Mouse (Mus musculus): Measurements from ENCODE around the gene Pgrmc2. TPM values are rescaled to one million over a fixed set of nuclear protein-coding genes. Genes with fewer than 3 reads are reported as not detected.

Gene Pgrmc2
- 10 to 100 TPM; 18.1 to 20.4 TPM for total RNA-seq (2021)
- long read RNA-seq, experiment 1, transcript Pgrmc2-201 (3 exons, 3,007 nt), result major isoform, 29 of 33 reads
- long read RNA-seq, experiment 1, partial matches to known transcripts, result 4 of 33 reads
- long read RNA-seq, experiment 1, other reads (novel, unspliced or antisense), result 0 of 33 reads
- long read RNA-seq, experiment 2, transcript Pgrmc2-201 (3 exons, 3,007 nt), result major isoform, 37 of 41 reads
- long read RNA-seq, experiment 2, partial matches to known transcripts, result 0 of 41 reads
- long read RNA-seq, experiment 2, other reads (novel, unspliced or antisense), result 4 of 41 reads

GRCm38 (mm10) chr3:41082885-41083789 lies at the start of gene Pgrmc2:
Gene Pgrmc2, minus strand, starts transcription at chr3:41083046.
- TF ChIP-seq CTCF (IDR thresholded peaks at IDR 0.05), result peak; percentile 50
- intact Hi-C loops (cut with DNase I), result loop anchor here (1.0 to 5.0 kb wide), 2 partner anchors 481 to 509 kb away; no protein-coding TSS in a partner anchor
- Histone ChIP-seq H3K4me3 (peak within 1 kb of the TSS; percentile 80), H3K27ac (peak within 1 kb of the TSS; percentile 91)
- DNase-seq, result peak; percentile 99

- Histone ChIP-seq H3K27ac (no peak overlapping the region), H3K4me3 (no peak overlapping the region)
- DNase-seq, result no peak
- intact Hi-C loops (cut with DNase I), result no loop called here
- TF ChIP-seq CTCF (IDR thresholded peaks at IDR 0.05), result no peak
These were observed 41.1 kb upstream of the Pgrmc2 start for GRCm38 (mm10) chr3:41124000-41124294.

GRCm38 (mm10) chr3:41123190-41123999 lies 40.5 kb upstream of the Pgrmc2 start:
- DNase-seq, result no peak
- no peak for TF ChIP-seq CTCF (IDR thresholded peaks at IDR 0.05)
- intact Hi-C loops (cut with DNase I), result no loop called here
- Histone ChIP-seq H3K27ac (no peak overlapping the region), H3K4me3 (no peak overlapping the region)

- no peak for DNase-seq
- intact Hi-C loops (cut with DNase I), result no loop called here
- H3K27ac ChIP-seq, result no peak overlapping the region
- TF ChIP-seq CTCF (IDR thresholded peaks at IDR 0.05), result no peak
- H3K4me3 ChIP-seq, result no peak overlapping the region
These were observed 35.3 kb upstream of the Pgrmc2 start for GRCm38 (mm10) chr3:41118173-41118572.

- Histone ChIP-seq H3K4me3 (no peak overlapping the region), H3K27ac (no peak overlapping the region)
- no peak for DNase-seq
- no peak for TF ChIP-seq CTCF (IDR thresholded peaks at IDR 0.05)
- intact Hi-C loops (cut with DNase I), result no loop called here
These were observed 34.6 kb upstream of the Pgrmc2 start for GRCm38 (mm10) chr3:41117447-41117846.

GRCm38 (mm10) chr3:41113186-41113585 lies 30.3 kb upstream of the Pgrmc2 start:
- TF ChIP-seq CTCF (IDR thresholded peaks at IDR 0.05), result no peak
- Histone ChIP-seq H3K27ac (no peak overlapping the region), H3K4me3 (no peak overlapping the region)
- intact Hi-C loops (cut with DNase I), result no loop called here
- DNase-seq, result no peak

GRCm38 (mm10) chr3:41108306-41108785 lies 25.5 kb upstream of the Pgrmc2 start:
- Histone ChIP-seq H3K4me3 (no peak overlapping the region), H3K27ac (no peak overlapping the region)
- intact Hi-C loops (cut with DNase I), result no loop called here
- no peak for TF ChIP-seq CTCF (IDR thresholded peaks at IDR 0.05)
- no peak for DNase-seq

GRCm38 (mm10) chr3:41107600-41108305 lies 24.9 kb upstream of the Pgrmc2 start:
- intact Hi-C loops (cut with DNase I), result no loop called here
- no peak for TF ChIP-seq CTCF (IDR thresholded peaks at IDR 0.05)
- Histone ChIP-seq H3K27ac (no peak overlapping the region), H3K4me3 (no peak overlapping the region)
- DNase-seq, result no peak

GRCm38 (mm10) chr3:41101905-41102304 lies 19.1 kb upstream of the Pgrmc2 start:
- TF ChIP-seq CTCF (IDR thresholded peaks at IDR 0.05), result no peak
- Histone ChIP-seq H3K4me3 (no peak overlapping the region), H3K27ac (no peak overlapping the region)
- no peak for DNase-seq
- intact Hi-C loops (cut with DNase I), result no loop called here

GRCm38 (mm10) chr3:41100157-41100556 lies 17.3 kb upstream of the Pgrmc2 start:
- no peak overlapping the region for H3K4me3 ChIP-seq
- H3K27ac ChIP-seq, result no peak overlapping the region
- intact Hi-C loops (cut with DNase I), result no loop called here
- TF ChIP-seq CTCF (IDR thresholded peaks at IDR 0.05), result no peak
- no peak for DNase-seq

GRCm38 (mm10) chr3:41099672-41100071 lies 16.8 kb upstream of the Pgrmc2 start:
- DNase-seq, result no peak
- no peak overlapping the region for H3K27ac ChIP-seq
- intact Hi-C loops (cut with DNase I), result no loop called here
- no peak for TF ChIP-seq CTCF (IDR thresholded peaks at IDR 0.05)
- no peak overlapping the region for H3K4me3 ChIP-seq

GRCm38 (mm10) chr3:41093210-41093609 lies 10.4 kb upstream of the Pgrmc2 start:
- intact Hi-C loops (cut with DNase I), result no loop called here
- no peak for DNase-seq
- Histone ChIP-seq H3K27ac (no peak overlapping the region), H3K4me3 (no peak overlapping the region)
- TF ChIP-seq CTCF (IDR thresholded peaks at IDR 0.05), result no peak

Measured in gastrocnemius, adult 2 months (tissue).